Mouse (Mus musculus) embryo, embryonic 10.5 days (tissue): ENCODE data around the gene 4930579F01Rik.

Experiments
- DNase-seq: peaks from one replicate; pipeline ENCODE4 v3.0.0-alpha.2; 2015; ENCODE audit warnings: low spot score

The 4930579F01Rik gene

DNA sequence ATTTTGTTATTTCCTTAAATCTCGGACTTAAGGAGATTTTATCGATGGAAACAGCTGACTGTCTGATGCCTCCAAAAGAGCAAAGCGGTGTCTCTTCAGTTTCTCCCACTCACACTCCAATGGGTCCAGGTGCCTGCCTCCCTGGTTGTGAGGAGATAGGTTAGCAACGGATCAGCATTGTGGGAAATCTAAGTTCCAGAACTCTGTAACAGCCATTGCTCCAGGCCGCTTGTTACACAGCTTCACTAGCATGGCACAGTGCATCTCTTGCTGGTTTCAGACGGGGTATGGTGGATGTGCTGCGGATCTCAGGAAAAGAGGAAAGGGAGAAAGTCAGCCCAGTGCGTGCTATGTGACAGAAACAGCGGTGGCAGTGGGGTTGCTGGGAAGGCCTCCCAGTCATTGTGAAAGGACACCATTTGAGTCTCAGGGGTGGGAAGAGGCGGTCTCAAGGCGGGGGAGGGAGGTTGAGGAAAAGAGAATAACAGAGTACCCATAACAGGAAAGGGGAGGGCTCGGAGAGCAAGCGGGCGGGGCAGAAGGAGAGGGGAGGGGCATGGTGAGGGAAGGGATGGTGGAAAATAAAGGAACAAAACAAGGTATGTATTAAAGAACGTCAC, at the start of gene 4930579F01Rik:
4930579F01Rik (minus strand) TSS at position 143 of the 620 bp plus-strand sequence.
- no peak for DNase-seq

GRCm38 (mm10) chr3:138242933-138243332, 49.3 kb upstream of the 4930579F01Rik start:
- no peak for DNase-seq

DNA sequence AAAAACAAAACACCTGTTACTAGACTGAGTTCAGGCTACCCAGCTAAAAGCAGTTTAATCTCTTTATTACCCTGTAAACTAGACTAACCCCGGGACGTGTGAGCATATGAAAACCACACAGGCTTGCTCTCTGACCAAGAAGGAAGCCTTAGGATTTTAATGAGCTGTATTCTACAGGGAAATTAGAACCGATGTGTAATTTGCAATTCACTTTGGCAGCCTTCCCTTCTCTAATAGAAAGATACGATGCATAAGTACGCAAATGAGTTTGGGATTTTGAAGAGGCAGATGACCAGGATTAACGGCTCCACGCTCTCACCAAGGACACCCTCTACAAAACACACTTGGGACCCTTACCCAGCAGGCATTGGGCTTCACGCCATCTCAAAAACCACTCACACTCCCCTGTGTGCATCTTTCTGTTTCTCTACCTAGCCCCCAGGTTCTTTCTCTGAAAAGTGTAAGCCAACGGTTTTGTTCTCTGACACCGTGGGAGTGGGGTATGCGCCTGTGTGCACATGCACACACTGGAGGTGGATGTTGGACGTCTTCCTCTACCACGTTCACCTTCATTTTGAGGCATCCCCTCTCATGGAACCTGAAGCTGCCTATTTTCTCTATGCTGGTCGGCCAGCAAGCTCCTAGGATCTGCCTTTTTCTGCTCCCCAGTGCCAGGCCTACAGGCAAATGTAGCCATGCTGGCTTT, 48.5 kb upstream of the 4930579F01Rik start:
- DNase-seq: no peak

GRCm38 (mm10) chr3:138241371-138241770, 47.7 kb upstream of the 4930579F01Rik start:
- DNase-seq: no peak

- no peak for DNase-seq
These were observed 47.3 kb upstream of the 4930579F01Rik start for GRCm38 (mm10) chr3:138240942-138241341.

GRCm38 (mm10) chr3:138240411-138240810, 46.8 kb upstream of the 4930579F01Rik start:
- peak; percentile 50 for DNase-seq

DNA sequence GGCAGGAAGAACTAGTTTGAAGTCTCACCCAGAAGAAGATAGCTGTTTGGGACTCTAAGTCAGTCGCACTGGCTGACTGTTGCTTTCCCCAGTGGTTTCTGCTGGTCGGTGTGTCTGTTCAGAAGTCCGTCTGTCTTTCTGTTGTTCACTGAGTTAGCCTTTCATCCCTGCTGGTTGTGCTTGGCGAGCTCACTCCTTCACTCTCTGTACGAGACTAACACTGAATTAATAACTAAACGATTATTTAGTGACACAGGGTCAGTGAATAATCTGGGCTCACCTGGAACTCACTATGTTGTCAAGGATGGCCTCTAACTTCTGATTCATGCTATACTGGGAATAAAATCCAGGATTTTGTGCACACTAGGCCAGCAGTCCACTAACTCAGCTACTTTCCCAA, 45.8 kb upstream of the 4930579F01Rik start:
- no peak for DNase-seq

- no peak for DNase-seq
These were observed 44.4 kb upstream of the 4930579F01Rik start for GRCm38 (mm10) chr3:138238046-138238445.

- no peak for DNase-seq
These were observed 43.0 kb upstream of the 4930579F01Rik start for GRCm38 (mm10) chr3:138236546-138237163.

DNA sequence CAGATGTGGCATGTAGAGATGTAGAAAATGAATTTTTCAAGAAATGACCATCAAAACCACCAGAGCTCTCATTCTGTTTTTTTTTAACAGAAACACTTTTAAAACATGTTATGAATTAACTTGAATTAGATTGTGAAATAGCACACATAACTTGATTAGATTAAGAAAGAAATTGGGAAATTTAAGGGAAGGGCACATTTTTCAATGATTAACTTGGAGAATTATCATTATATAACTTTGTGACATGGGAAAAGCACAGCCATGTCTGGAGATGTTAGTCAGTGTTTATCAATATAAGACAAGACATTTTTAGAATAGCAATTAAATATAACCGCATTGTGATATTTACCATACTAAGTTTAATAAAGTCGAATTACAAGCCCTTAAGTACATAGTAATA, 37.9 kb upstream of the 4930579F01Rik start:
- DNase-seq: no peak

- DNase-seq: no peak
These were observed 36.6 kb upstream of the 4930579F01Rik start for GRCm38 (mm10) chr3:138230266-138230665.

DNA sequence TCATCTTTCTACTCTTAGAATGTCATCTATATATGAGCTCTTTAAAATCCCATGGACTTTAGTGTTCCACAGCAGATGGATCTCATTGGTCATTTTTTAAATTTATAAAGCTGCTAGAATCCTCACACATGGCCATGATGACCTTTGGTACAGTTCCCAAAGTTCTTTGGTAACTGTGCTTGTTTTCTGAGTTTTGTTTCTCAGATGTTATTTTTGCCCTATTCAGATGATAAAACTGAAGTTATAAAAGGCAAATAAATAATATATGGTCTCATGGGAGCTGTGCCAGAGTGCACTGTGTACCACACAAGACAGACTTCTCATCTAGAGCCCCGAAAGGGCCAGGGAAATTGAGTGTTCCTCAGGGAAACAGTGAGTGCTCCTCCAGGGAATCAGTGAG, 35.8 kb upstream of the 4930579F01Rik start:
- DNase-seq: no peak

DNA sequence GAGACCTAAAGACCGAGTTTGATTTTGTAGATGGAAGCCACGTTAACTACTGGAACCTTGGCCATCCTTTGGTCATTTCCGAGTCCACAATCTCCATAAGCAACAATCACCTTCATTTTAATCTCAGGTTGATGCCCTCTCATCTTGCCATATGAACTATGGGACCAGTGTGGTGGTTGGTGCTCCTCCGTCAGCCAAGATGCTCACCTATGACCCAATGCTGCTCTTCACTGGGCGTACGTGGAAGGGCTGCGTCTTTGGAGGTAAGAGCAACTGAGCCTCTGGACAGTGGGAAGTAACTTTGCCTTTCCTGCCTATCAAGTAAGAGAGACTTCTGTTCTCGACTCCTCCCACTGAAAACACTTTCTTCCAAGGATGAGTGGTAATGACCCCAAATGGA, 34.2 kb upstream of the 4930579F01Rik start:
- no peak for DNase-seq

DNA sequence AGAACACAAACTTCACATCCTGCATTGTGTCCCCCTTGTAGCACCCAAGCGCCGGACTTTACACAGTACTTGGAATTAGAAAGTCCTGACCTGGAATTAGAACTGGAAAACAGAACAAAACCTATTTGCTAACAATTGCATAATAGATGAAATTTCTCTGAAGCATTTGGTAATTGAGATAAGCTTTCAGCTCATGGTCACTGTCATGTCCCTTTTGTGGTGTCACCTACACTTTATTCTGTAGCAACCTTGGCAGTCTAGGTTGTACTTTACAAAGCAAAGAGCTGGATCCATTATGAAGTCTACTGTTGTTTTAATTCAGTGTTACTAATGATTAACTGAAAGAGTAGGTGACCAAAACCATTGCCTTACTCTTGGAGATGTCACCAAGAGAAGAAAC, 33.5 kb upstream of the 4930579F01Rik start:
- DNase-seq: no peak

- no peak for DNase-seq
These were observed 32.9 kb upstream of the 4930579F01Rik start for GRCm38 (mm10) chr3:138226476-138226875.

GRCm38 (mm10) chr3:138225853-138226252, 32.2 kb upstream of the 4930579F01Rik start:
- peak; percentile 24 for DNase-seq

DNA sequence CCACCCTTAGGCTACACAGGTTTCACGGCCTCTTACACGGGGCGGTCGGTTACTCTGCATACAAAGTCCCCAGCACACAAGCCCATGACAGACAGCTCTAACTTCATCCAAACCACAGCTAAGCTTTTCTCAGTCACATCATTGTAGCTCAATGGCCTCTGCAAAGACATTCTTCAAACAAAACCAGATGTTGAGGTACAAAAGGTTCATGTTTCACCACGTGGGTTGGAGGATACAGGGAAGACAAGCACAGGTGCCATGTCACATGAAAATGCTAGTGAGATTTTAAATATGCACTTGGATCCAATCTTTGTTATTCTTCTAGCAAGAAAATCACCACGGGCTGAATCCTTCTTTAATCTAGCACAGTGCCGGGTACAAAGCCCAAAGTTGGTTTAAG, 31.7 kb upstream of the 4930579F01Rik start:
- no peak for DNase-seq

GRCm38 (mm10) chr3:138224363-138224954, 30.8 kb upstream of the 4930579F01Rik start:
- DNase-seq: no peak

DNA sequence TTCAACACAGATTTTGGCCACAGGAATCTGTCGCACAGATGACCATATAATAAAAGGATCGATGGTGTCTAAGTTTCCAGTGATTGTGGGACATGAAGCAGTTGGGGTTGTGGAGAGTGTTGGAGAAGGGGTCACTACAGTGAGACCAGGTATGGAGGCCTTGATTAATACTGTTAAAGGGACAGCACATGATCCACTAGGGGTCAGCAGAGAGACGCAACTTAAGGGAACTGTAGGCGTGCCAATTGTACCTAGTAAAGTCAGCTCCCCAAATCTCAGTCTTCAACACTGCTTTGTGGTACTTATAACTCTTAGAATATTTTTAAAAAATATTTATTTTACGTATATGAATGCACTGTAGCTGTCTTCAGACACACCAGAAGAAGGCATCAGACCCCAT, 29.3 kb upstream of the 4930579F01Rik start:
- peak; percentile 86 for DNase-seq

- DNase-seq: no peak
These were observed 28.9 kb upstream of the 4930579F01Rik start for GRCm38 (mm10) chr3:138222511-138222910.

GRCm38 (mm10) chr3:138221116-138221515, 27.5 kb upstream of the 4930579F01Rik start:
- DNase-seq: no peak

DNA sequence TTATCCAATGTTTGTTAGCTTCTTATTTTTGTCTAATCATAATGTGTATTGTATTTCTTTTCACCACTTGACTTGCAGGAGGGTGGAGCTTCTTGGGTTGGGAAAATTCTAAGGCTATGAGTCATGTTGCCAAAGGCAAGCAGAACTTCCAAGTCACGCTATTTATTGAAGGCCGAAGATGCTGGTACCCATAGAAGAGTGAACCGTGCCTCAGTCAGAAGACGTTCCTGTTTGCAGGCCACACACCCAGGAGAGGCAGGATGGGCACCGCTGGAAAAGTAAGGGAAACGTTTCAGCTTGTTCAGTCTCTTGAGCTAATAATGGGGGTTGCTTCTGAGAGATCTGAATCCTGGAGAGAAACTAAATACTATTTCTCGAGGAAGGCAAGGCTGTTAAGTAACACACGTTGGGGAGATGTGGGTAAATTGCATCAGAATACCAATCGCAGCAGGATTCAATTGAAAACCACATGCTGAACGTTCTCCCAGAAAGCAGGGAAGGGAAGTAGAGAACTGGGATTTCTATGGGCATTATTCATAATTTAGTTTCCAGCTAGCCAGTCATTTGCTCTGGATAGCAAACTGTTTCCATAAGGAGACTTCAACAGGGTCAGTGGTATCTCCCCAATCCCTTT, 24.1 kb upstream of the 4930579F01Rik start, which contains the start of gene Adh7:
Adh7 (plus strand) TSS at position 130 of the 634 bp plus-strand sequence.
- no peak for DNase-seq
